Mouse (Mus musculus) c-Kit-negative CD71-positive TER-119-positive erythroid progenitor cells, embryonic 14.5 days (primary cell): ENCODE data around the gene Ltbp2.
A peak's percentile ranks its signal among the peaks of the same experiment; 100 is the strongest.

Experiments used
- DNase-seq: peaks from one replicate; pipeline ENCODE4 v3.0.0-alpha.2; 2013; ENCODE audit warnings: low read depth, low spot score

Gene Ltbp2

GRCm38 (mm10) chr12:84880091-84880490 lies 3.8 kb upstream of the Ltbp2 start:
- no peak for DNase-seq

DNA sequence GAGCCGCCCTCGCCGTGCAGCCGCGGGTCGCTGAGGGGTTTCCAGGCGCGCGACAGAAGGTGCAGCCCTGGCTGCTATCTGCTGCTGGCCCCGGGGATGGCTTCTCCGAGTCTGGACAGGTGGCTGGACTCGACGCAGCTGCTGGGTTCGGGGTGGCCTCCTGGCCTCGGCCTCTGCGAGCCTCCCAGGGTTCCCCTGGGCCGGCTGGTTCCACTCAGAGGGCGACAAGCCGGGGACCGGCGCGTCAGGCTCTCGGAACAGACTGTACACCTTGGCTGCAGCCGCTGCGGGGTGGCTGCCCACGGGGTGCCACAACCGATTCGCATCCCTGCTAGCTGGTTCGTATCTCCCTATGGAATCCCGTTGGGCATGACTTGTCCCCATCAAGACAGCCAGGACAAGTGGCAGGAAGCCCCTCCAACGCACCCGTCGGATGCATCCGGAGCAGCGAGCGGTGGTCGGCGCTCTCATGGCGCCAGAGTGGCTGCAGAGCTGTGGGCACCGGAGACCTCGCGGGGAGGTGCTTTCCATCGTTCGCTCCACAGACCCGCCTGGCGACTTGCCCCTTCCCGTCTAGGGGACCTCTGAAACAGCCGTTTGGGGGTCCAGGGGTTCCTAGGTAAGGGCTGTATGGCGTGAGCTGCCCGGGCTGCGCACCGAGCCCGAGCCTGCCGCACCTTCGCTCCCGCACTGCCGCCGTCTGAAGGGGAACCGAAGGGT lies 411 bp downstream of the Ltbp2 start:
- no peak for DNase-seq

DNA sequence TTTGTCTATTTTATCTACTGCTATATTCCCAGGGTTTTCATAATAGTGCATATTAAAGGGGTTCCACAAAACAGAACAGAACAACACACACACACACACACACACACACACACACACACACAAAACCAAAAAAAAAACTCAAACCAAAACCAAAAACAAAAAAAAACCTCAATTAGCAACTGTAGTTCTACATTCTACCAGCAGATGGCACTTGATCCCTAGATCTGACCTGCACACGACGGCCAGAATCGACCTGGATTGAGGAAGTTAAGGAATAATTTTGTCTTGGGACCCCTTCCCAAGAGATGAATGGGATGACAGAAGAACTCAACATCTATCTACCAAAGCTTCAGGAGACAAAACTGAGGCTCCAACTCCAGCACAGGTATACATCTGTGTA lies 2.9 kb downstream of the Ltbp2 start:
- DNase-seq, result no peak

GRCm38 (mm10) chr12:84872310-84872709 lies 4.0 kb downstream of the Ltbp2 start:
- no peak for DNase-seq

- DNase-seq, result no peak
Observed at GRCm38 (mm10) chr12:84865431-84865830, 10.9 kb downstream of the Ltbp2 start.

- DNase-seq, result no peak
Observed at GRCm38 (mm10) chr12:84864801-84865200, 11.5 kb downstream of the Ltbp2 start.

- no peak for DNase-seq
Observed at GRCm38 (mm10) chr12:84863196-84863595, 13.1 kb downstream of the Ltbp2 start.

DNA sequence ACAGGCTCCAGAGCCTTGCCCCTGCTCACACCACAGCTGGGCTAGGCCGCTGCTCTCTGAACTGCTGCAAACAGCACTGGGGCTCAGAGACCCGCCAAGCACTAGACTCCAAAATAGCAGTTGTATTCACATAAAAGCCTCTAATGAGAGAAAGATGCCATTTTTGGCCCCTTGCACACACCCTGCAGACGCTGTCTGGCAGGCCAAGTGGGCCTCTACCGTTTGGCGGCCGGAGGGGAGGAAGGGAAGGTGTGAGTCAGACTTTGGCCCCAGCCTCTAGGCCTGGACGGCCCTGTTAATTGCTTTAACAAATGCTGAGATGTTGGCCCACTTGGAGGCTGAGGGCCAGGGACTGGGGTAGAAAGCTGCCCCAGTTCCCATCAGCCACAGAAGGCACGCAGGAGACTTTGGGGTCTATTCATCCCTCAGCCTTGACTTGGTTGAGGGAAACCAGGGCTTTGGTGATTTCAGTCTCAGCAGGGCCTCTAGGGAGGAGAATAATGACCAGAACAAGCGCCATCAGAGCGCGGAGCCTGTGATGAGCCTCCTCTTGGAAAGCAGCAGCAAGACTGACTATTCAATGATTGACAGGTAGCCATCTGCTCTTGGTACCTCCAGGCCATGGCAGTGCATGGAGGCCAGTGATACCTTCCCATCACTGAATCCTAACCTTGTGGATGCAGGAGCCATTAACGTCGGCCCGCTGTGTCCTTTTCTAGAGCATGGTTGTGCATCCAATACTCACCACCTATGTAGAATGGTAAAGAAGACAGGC lies 14.0 kb downstream of the Ltbp2 start:
- no peak for DNase-seq

GRCm38 (mm10) chr12:84858149-84859113 lies 17.9 kb downstream of the Ltbp2 start:
- no peak for DNase-seq

- DNase-seq, result no peak
Observed at GRCm38 (mm10) chr12:84857706-84858105, 18.6 kb downstream of the Ltbp2 start.

DNA sequence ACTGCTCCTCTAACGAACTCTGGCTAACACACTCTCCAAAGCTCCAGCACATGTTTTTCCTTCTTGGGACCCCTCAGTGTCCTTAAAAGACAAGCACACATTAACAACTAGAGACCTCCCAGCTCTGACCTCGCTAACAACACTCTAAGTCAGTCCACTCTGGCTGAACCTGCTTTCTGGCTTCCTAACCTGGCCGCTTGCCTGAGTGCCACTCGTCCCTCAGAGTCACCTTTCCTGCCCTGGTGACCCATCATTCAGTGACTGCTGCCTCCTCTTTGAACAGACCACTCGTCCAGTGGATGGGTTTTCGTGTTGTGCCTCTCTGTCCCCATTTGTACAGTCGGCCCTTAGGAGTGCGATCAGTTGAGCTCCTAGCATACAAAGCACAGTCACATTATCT lies 19.8 kb downstream of the Ltbp2 start:
- no peak for DNase-seq

GRCm38 (mm10) chr12:84855084-84855625 lies 21.2 kb downstream of the Ltbp2 start:
- DNase-seq, result no peak

DNA sequence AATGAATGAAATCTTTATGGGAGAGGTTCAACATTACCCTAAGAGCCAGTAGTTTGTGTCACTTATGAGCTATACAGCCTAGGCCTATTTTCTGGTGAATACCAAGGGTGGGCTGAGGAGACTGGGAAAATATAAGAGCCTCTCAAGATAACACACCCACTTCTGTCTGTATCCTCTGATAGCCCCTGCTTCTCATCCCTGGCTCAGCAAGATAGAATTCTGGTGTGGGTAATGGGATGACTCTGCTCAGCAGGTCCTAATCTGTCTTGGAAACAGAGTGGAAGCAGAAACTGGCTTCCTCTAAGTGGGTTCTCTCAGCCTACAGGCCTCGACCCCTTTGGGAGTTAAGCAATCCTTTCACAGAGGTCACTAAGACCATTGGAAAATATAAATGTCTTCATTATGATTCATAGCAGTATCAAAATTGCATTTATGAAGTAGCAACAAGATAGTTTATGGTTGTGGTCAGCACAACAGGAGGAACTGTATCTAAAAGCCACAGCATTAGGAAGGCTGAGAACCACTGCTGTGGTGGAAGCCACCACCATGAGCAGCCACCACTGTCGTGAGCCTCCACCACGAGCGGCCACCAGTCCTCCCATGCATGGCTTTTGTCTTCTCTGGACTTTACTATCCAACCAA lies 21.8 kb downstream of the Ltbp2 start:
- peak; percentile 65 for DNase-seq

DNA sequence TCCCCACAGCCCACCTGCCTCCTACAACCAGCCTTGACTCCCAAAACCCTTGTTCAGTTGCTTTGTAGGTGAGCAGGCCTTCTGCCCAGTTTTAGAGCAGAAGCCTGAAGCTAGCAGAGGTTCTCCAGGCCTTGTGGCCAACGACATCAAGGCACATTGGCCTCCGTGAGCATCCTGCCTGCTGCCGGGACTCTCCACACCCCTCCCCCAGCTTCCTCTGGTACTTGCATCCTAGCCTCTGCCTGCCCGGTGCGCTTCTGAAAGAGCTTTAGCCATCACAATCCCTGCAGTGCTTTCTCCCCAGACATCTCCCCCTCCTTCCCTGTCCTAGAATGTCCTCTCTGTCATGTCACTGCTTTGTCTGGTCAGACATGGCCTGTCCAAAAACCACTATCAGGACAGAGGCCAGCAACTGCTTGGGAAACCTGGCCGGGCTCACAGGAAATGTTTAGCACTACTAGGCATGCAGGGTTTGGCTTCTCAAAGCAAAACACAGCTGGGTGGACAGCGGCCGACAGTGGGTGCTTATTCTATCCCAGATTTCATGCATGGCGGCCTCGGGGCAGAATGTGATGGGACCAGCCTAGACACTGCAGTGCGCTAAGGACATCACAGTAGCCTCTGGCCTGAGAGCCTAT lies 24.8 kb downstream of the Ltbp2 start:
- DNase-seq, result no peak

DNA sequence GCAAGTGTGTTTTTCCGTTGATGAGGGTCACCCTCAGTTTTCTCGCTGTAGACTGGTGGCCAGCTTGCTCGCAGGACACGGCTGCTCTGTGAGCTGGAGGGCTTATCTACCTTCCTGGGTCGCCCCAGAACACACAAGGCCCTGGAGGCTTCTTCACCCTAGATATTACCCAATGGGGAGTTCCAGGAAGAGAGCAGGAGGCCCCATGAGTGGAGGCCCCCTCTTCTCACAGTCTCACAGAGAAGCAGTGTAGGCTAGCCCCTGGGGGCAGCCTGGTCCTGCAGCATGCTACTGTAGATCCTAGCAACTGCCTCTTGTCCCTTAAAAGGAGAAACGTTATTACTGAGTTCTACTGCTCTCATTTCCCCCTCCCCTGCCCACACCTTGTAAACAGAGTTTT lies 28.4 kb downstream of the Ltbp2 start:
- DNase-seq, result no peak

DNA sequence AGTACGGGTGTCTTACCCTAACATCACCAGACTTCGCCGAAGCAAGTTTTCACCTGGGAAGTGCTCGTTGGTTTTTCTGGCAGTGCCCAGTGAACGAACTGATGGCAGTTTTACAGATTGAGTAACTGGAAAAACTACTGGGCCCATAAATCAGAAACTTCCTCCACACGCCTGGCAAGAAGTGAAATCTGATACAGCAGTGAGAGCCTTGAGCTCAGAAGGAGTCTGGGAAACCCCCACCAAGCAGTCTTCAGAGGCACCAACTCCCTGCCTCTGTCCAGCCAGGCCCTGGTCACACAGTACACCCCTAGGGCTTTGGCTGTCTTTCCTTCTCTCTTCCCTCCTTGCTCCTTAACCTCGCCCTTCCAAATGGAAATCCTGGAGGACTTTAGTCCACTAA lies 28.9 kb downstream of the Ltbp2 start:
- no peak for DNase-seq

GRCm38 (mm10) chr12:84846594-84847014 lies 29.7 kb downstream of the Ltbp2 start:
- no peak for DNase-seq

DNA sequence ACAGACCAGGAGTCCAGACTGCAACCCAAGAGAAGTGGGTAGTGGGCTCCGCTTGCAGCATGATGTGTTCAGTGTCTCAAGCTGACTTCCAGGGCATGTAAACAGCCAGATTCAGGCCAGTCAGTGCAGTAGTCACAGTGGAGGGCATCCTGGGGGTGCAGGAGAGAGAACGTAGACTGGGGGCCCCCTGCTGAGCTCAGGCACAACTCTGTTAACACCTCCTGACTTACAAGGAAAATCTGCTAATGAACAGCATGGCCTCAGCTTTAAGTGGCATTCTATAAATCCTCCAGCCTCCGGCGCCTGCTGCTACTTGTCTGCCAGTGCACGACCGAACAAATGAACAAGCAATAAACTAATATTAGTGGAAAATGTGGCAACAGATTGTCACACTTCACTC lies 33.6 kb downstream of the Ltbp2 start:
- DNase-seq, result no peak

- no peak for DNase-seq
Observed at GRCm38 (mm10) chr12:84841158-84842140, 34.9 kb downstream of the Ltbp2 start.

- DNase-seq, result no peak
Observed at GRCm38 (mm10) chr12:84840734-84841133, 35.6 kb downstream of the Ltbp2 start.
